Mouse (Mus musculus) forebrain, postnatal 0 days (tissue): ENCODE measurements around the gene Nagpa. TPM values are rescaled to one million over a fixed set of nuclear protein-coding genes. Genes with fewer than 3 reads are reported as not detected.

Experiments used
- ATAC-seq: fragments of 200-750 bp; cut with Nextera tagmentation; 2 replicates; pipeline ENCODE4 v1.8.0; 2017; ENCODE audit warnings: mild to moderate bottlenecking, moderate library complexity
- DNase-seq: peaks from one replicate; pipeline ENCODE4 v3.0.0-alpha.2; 2015
- H3K27ac ChIP-seq: fragments of 300-500 bp; sonication (generic); 2 replicates; pipeline ENCODE4 v1.5.1; 2014; ENCODE audit warnings: low read depth, mild to moderate bottlenecking, antibody characterized with exemption, low read length, moderate library complexity, mixed read lengths
- H3K27me3 ChIP-seq: fragments of 300-500 bp; sonication (generic); 2 replicates; pipeline ENCODE4 v1.6.1; 2014; ENCODE audit warnings: mild to moderate bottlenecking, low read length, mixed read lengths; ENCODE audit not compliant: insufficient read depth
- H3K36me3 ChIP-seq: fragments of 300-500 bp; sonication (generic); 2 replicates; pipeline ENCODE4 v1.6.1; 2014; ENCODE audit warnings: mild to moderate bottlenecking, moderate library complexity; ENCODE audit not compliant: insufficient read depth
- H3K4me1 ChIP-seq: fragments of 300-500 bp; sonication (generic); 2 replicates; pipeline ENCODE4 v1.6.1; 2014; ENCODE audit warnings: antibody characterized with exemption; ENCODE audit not compliant: insufficient read depth
- H3K4me2 ChIP-seq: fragments of 300-500 bp; sonication (generic); 2 replicates; pipeline ENCODE4 v1.6.1; 2014; ENCODE audit warnings: low read depth, mild to moderate bottlenecking, moderate library complexity
- H3K4me3 ChIP-seq: fragments of 300-500 bp; sonication (generic); 2 replicates; pipeline ENCODE4 v1.5.1; 2014; ENCODE audit warnings: low read depth, low read length, mixed read lengths
- H3K9ac ChIP-seq: fragments of 300-500 bp; sonication (generic); 2 replicates; pipeline ENCODE4 v1.6.1; 2014; ENCODE audit warnings: mild to moderate bottlenecking
- H3K9me3 ChIP-seq: fragments of 300-500 bp; sonication (generic); 2 replicates; pipeline ENCODE4 v1.6.1; 2016; ENCODE audit warnings: low read length
- CTCF ChIP-seq: sonication (generic); IDR thresholded peaks from 2 replicates; pipeline ENCODE4 v1.5.1; 2016; ENCODE audit warnings: antibody characterized with exemption, control low read depth, low read depth
- WGBS: fragments of 180-500 bp; shearing (Covaris S2); extraction: QIAGEN DNeasy Blood & Tissue Kit; methylation state at CpG from one replicate; pipeline ENCODE4 v1.1.7; 2014; 5-methylcytosine and 5-hydroxymethylcytosine counted together
- polyA plus RNA-seq: library from polyadenylated mRNA; unstranded; fragments of >200 nt; fragmentation: Nextera tagmentation; extraction: Ambion mirVana; gene quantifications from 2 replicates; pipeline ENCODE4 v1.2.1, GENCODE M21; 2015
- total RNA-seq: library from RNA; depleted of rRNA; stranded (reverse); fragments of >200 nt; gene quantifications from 2 replicates; pipeline ENCODE4 v1.2.3, GENCODE M21; 2014

Nagpa gene
- total and polyA plus RNA-seq, 2 experiments from 2014 or later: 8.8 to 8.9 TPM

DNA sequence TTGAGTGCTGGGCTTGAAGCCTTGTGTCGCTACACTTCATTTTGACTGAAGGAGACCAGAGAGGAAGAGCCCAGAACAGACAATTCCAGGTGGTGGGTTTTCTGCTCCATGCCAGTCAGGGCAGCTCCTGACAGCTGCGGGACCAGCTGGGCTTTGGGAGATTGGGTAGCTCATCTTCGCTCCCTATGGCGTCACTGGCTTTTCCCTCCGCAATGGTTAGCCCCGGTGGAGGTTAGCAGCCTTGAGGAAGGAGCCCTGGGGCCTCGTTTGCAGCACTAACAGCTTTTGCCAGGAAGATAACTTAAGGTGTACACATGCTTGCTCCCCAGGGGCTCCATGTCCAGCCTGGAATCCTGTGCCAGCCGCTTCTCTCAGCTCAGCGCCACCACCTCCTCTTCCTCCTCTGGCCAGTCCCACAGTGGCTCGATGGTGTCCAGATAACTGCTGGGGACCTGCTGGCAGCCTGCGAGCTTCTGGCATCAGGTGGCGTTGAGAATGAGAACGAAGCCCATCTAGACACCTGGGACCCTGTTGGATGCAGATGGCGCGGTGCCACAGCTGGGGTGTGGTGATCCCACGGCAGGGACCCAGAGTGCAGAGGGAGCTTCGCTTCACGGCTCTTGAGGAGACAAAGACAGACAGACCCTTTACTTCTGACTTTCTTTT is 20.4 kb downstream of the Nagpa start:
- no peak for ATAC-seq
- Histone ChIP-seq H3K4me2 (no peak overlapping the region), H3K9ac (no peak overlapping the region), H3K27me3 (no peaks in the 10 kb centered on the region; the same call in 1 of the 2 replicates), H3K27ac (no peak overlapping the region), H3K4me1 (no peaks in the 10 kb centered on the region), H3K4me3 (no peak overlapping the region), H3K36me3 (no peaks in the 10 kb centered on the region), H3K9me3 (no peaks in the 10 kb centered on the region)
- WGBS: 83% methylated on average over 18 of the region's 18 CpGs
- no peak for DNase-seq
- no peak for TF ChIP-seq CTCF

GRCm38 (mm10) chr16:5172636-5173035 is 31.2 kb downstream of the Nagpa start:
- no peaks in the 10 kb centered on the region for H3K4me1 ChIP-seq
- H3K9me3 ChIP-seq: no peaks in the 10 kb centered on the region
- TF ChIP-seq CTCF: no peak
- no peak overlapping the region for H3K4me2 ChIP-seq
- H3K27me3 ChIP-seq: no peaks in the 10 kb centered on the region
- DNase-seq: no peak
- WGBS: 95% methylated on average over 6 of the region's 6 CpGs
- H3K36me3 ChIP-seq: no peaks in the 10 kb centered on the region
- H3K9ac ChIP-seq: no peak overlapping the region
- H3K4me3 ChIP-seq: no peak overlapping the region
- ATAC-seq: no peak
- H3K27ac ChIP-seq: no peak overlapping the region

GRCm38 (mm10) chr16:5168829-5169228 is 35.0 kb downstream of the Nagpa start:
- WGBS: 75% methylated on average over 5 of the region's 5 CpGs
- no peak for DNase-seq
- no peak for TF ChIP-seq CTCF

GRCm38 (mm10) chr16:5168038-5168437 is 35.8 kb downstream of the Nagpa start:
- Histone ChIP-seq H3K27ac (no peak overlapping the region), H3K4me1 (no peaks in the 10 kb centered on the region), H3K9ac (no peak overlapping the region), H3K4me2 (no peak overlapping the region), H3K27me3 (no peaks in the 10 kb centered on the region), H3K4me3 (no peak overlapping the region), H3K9me3 (no peaks in the 10 kb centered on the region), H3K36me3 (no peaks in the 10 kb centered on the region)
- 89% methylated on average over 2 of the region's 2 CpGs for WGBS
- ATAC-seq (no peak), DNase-seq (no peak)
- no peak for TF ChIP-seq CTCF

More at GRCm38 (mm10) chr16:5168829-5169228, 35.0 kb downstream of the Nagpa start:
- Histone ChIP-seq H3K36me3 (no peaks in the 10 kb centered on the region), H3K4me1 (no peaks in the 10 kb centered on the region), H3K4me2 (no peak overlapping the region), H3K9ac (no peak overlapping the region), H3K27ac (no peak overlapping the region), H3K4me3 (no peak overlapping the region), H3K9me3 (no peaks in the 10 kb centered on the region), H3K27me3 (no peaks in the 10 kb centered on the region)
- no peak for ATAC-seq

GRCm38 (mm10) chr16:5164327-5164726 is 39.5 kb downstream of the Nagpa start:
- ATAC-seq (no peak), DNase-seq (no peak)
- no peaks in the 10 kb centered on the region for H3K27me3 ChIP-seq
- H3K27ac ChIP-seq: no peak overlapping the region
- no peaks in the 10 kb centered on the region for H3K4me1 ChIP-seq
- TF ChIP-seq CTCF: no peak
- H3K9me3 ChIP-seq: no peaks in the 10 kb centered on the region
- no peak overlapping the region for H3K4me3 ChIP-seq
- H3K4me2 ChIP-seq: no peak overlapping the region
- no peak overlapping the region for H3K9ac ChIP-seq
- WGBS: 87% methylated on average over 6 of the region's 6 CpGs
- H3K36me3 ChIP-seq: no peaks in the 10 kb centered on the region

GRCm38 (mm10) chr16:5159248-5159647 is 44.6 kb downstream of the Nagpa start:
- TF ChIP-seq CTCF: no peak
- no peaks in the 10 kb centered on the region for H3K27me3 ChIP-seq
- no peak overlapping the region for H3K27ac ChIP-seq
- H3K9ac ChIP-seq: no peak overlapping the region
- DNase-seq (no peak), ATAC-seq (no peak)
- H3K36me3 ChIP-seq: no peaks in the 10 kb centered on the region
- H3K9me3 ChIP-seq: no peaks in the 10 kb centered on the region
- no peaks in the 10 kb centered on the region for H3K4me1 ChIP-seq
- 88% methylated on average over 8 of the region's 8 CpGs for WGBS
- H3K4me3 ChIP-seq: no peak overlapping the region
- H3K4me2 ChIP-seq: no peak overlapping the region

GRCm38 (mm10) chr16:5157113-5157512 is 46.7 kb downstream of the Nagpa start:
- Histone ChIP-seq H3K4me3 (no peak overlapping the region), H3K9me3 (no peaks in the 10 kb centered on the region), H3K9ac (no peak overlapping the region), H3K27me3 (no peaks in the 10 kb centered on the region), H3K36me3 (no peaks in the 10 kb centered on the region), H3K27ac (no peak overlapping the region), H3K4me1 (no peaks in the 10 kb centered on the region), H3K4me2 (no peak overlapping the region)
- DNase-seq (no peak), ATAC-seq (no peak)
- WGBS: 88% methylated on average over 3 of the region's 3 CpGs
- TF ChIP-seq CTCF: no peak
